14 mouse cellular contexts compared by ENCODE assay signal in genomic region chr15:83634076-83634475, GRCm38 (mm10). TPM values are rescaled to one million over a fixed set of nuclear protein-coding genes. Genes with fewer than 3 reads are reported as not detected.
DNase-seq lines count a peak whose midpoint lies in the region; ATAC-seq and TF ChIP-seq lines count a peak whose summit lies in the region.
"Had no signal": no experiment of that assay in that cellular context is flagged by ENCODE, and none has a peak within 500 bp of the region (broad histone marks: within the 10 kb centered on the region; RNA-seq: fewer than 3 reads in every experiment).

No protein-coding gene starts in this region.

- peaks cover 4% of the 10 kb centered on the region; the same call in 1 of the 2 replicates for H3K36me3 ChIP-seq in heart, embryonic 11.5 days (ENCODE audit: control insufficient read depth, insufficient read depth, low read length)

- TF ChIP-seq POLR2A in lung, adult 2 months (IDR thresholded peaks at IDR 0.05; ENCODE audit: borderline replicate concordance, extremely low read depth, low read depth, low read length) = no peak

- H3K27ac ChIP-seq in heart, embryonic 11.5 days (ENCODE audit: low read depth, low read length) = no peak overlapping the region
- H3K27ac ChIP-seq: macrophage; neural tube, embryonic 12.5 days had no signal

- 0 out of 2 replicates have a peak, but pooled peaks have one; percentile 26 for TF ChIP-seq CTCF in lung, adult 2 months (IDR thresholded peaks at IDR 0.05; ENCODE audit: insufficient read depth, low read length)

- no peak for ATAC-seq in heart, embryonic 11.5 days (replicated peaks; ENCODE audit: insufficient number of reproducible peaks, low FRiP score, low TSS enrichment)
- no peak for ATAC-seq in erythroid progenitor cell, adult 5-6 weeks (replicated peaks; ENCODE audit: low FRiP score, poor library complexity, severe bottlenecking)
- ATAC-seq: intestine, embryonic 16.5 days; Patski had no signal

- H3K27me3 ChIP-seq in heart, embryonic 11.5 days (ENCODE audit: control insufficient read depth, insufficient read depth, low read length) = no peaks in the 10 kb centered on the region
- H3K27me3 ChIP-seq: neural tube, embryonic 12.5 days had no signal

- peaks cover 13% of the 10 kb centered on the region for H3K4me1 ChIP-seq in heart, embryonic 11.5 days (ENCODE audit: control insufficient read depth, insufficient read depth, low read length)
- no peaks in the 10 kb centered on the region for H3K4me1 ChIP-seq in lung, adult 2 months (ENCODE audit: control insufficient read depth, insufficient read depth, low read length)

- WGBS in heart, embryonic 11.5 days (ENCODE audit: insufficient replicate concordance) = 19% methylated on average over 1 of the region's 1 CpGs
- WGBS in lung, adult 2 months = 14% methylated on average over 1 of the region's 1 CpGs

- DNase-seq in heart, postnatal 10 days = peak; percentile 19 to 32
- DNase-seq in lung, adult 2 months = no peak
- no peak for DNase-seq in lung, adult 18-20 months
- peak; percentile 35 for DNase-seq in NIH3T3 (ENCODE audit: low read depth)
- DNase-seq in mesoderm, embryonic 11.5 days (ENCODE audit: low read depth, low spot score) = peak; percentile 33
- DNase-seq in spleen, adult 12 weeks (ENCODE audit: low spot score) = no peak
- DNase-seq: layer of hippocampus, postnatal 36 days had no signal

- no peak overlapping the region for H3K9ac ChIP-seq in heart, embryonic 11.5 days (ENCODE audit: low read depth, low read length)
- H3K9ac ChIP-seq: neural tube, embryonic 12.5 days had no signal

- H3K4me3 ChIP-seq in heart, embryonic 11.5 days (ENCODE audit: low read depth, low read length) = no peak overlapping the region
- no peak overlapping the region for H3K4me3 ChIP-seq in lung, adult 2 months (replicated peaks; ENCODE audit: extremely low read depth, low read depth, low read length)
- H3K4me3 ChIP-seq: erythroblast, embryonic 14.5 days; neural tube, embryonic 12.5 days had no signal

- 0 out of 2 replicates have a peak, but pooled peaks cover 3% of the 10 kb centered on the region for H3K9me3 ChIP-seq in heart, embryonic 11.5 days (replicated peaks; ENCODE audit: control insufficient read depth, low read length)

- H3K4me2 ChIP-seq in heart, embryonic 11.5 days = no peak overlapping the region
- H3K4me2 ChIP-seq: neural tube, embryonic 12.5 days had no signal

- intact Hi-C loops in heart, postnatal 10 days (cut with DNase I) = loop anchor here (1.0 kb wide), 1 partner anchor 123 kb away; no protein-coding TSS in a partner anchor

RNA-seq across cellular contexts. Expression of gene Ttll12, which starts 39.1 kb away (rescaled TPM):
- total RNA-seq in heart, postnatal 10 days (2021) = 1 to 10 TPM; 6.4 to 9.0 TPM
- 30.4 and 31.1 TPM in 2 replicates for polyA plus RNA-seq in heart, embryonic 11.5 days (2014; fragmentation: Nextera tagmentation; extraction: Ambion mirVana)
- polyA plus RNA-seq in lung, adult 2 months (2012; rRNA removed) = 19.2 and 21.6 TPM in 2 replicates
- total RNA-seq in erythroid progenitor cell, adult 5-6 weeks (2015; ENCODE audit: low replicate concordance) = 48.6 and 55.5 TPM in 2 replicates
- total RNA-seq in erythroid progenitor cell, adult 5-6 weeks (2017; ENCODE audit: low replicate concordance) = 42.6 and 47.1 TPM in 2 replicates

Comparison
In these comparisons a context has a peak if more than half of its experiments do, and no peak if none do; other contexts are left out.
1. DNase-seq: peak in heart, postnatal 10 days (2 of 2), NIH3T3 (single experiment) and mesoderm, embryonic 11.5 days (single experiment); none in lung, adult 2 months (single experiment), lung, adult 18-20 months (0 of 2) and spleen, adult 12 weeks (single experiment).
2. RNA of gene Ttll12, which starts 39.1 kb away (total RNA-seq): 42.6 to 55.5 TPM in erythroid progenitor cell, adult 5-6 weeks; 6.4 to 9.0 TPM in heart, postnatal 10 days; every median in the first group is over 4 times any median in the second.